8 mouse cellular contexts compared by ENCODE assay signal in genomic region chr14:87141777-87142176, GRCm38 (mm10). TPM values are rescaled to one million over a fixed set of nuclear protein-coding genes. Genes with fewer than 3 reads are reported as not detected.
DNase-seq lines count a peak whose midpoint lies in the region; ATAC-seq lines count a peak whose summit lies in the region.

No protein-coding gene starts in this region.

- WGBS in embryonic facial prominence, embryonic 15.5 days: 60% methylated on average over 11 of the region's 11 CpGs
- 78% methylated on average over 11 of the region's 11 CpGs for WGBS in kidney, embryonic 16.5 days

- H3K4me2 ChIP-seq in embryonic facial prominence, embryonic 15.5 days (replicated peaks): peak overlapping the region; percentile 68
- H3K4me2 ChIP-seq in kidney, embryonic 16.5 days (replicated peaks; ENCODE audit: low read depth, low read length): peak overlapping the region; percentile 76

- H3K4me1 ChIP-seq in embryonic facial prominence, embryonic 15.5 days: peaks cover 5% of the 10 kb centered on the region; the same call in 1 of the 2 replicates
- H3K4me1 ChIP-seq in kidney, embryonic 16.5 days (ENCODE audit: insufficient read depth, low read length): 0 out of 2 replicates have a peak, but pooled peaks cover 3% of the 10 kb centered on the region

- H3K36me3 ChIP-seq in embryonic facial prominence, embryonic 15.5 days: no peaks in the 10 kb centered on the region
- no peaks in the 10 kb centered on the region for H3K36me3 ChIP-seq in kidney, embryonic 16.5 days (ENCODE audit: insufficient read depth, low read length)

- H3K27ac ChIP-seq in embryonic facial prominence, embryonic 15.5 days (replicated peaks): peak overlapping the region; percentile 63; the same call in 1 of the 2 replicates
- no peak overlapping the region for H3K27ac ChIP-seq in kidney, embryonic 16.5 days (ENCODE audit: low read length)

- no peak for ATAC-seq in embryonic facial prominence, embryonic 15.5 days (ENCODE audit: insufficient number of reproducible peaks, low FRiP score, low TSS enrichment, low read depth)
- ATAC-seq in kidney, embryonic 16.5 days (ENCODE audit: low FRiP score, low TSS enrichment): no peak

- H3K9me3 ChIP-seq in embryonic facial prominence, embryonic 15.5 days (replicated peaks): no peaks in the 10 kb centered on the region
- no peaks in the 10 kb centered on the region for H3K9me3 ChIP-seq in kidney, embryonic 16.5 days (ENCODE audit: low read length)

- DNase-seq in cerebellum, postnatal 10 days: peak; percentile 4 to 21
- DNase-seq in cerebellum, adult 9-10 months: no peak
- DNase-seq in lung, postnatal 36 days: peak; percentile 43
- DNase-seq in urinary bladder, postnatal 14 days (ENCODE audit: low spot score): no peak
- DNase-seq in adrenal gland, postnatal 4 days (ENCODE audit: low spot score in 2 of 2): no peak
- no peak for DNase-seq in right cerebral cortex, adult 2 months (ENCODE audit: low spot score in 2 of 2)

- H3K4me3 ChIP-seq in embryonic facial prominence, embryonic 15.5 days (replicated peaks): peak overlapping the region; percentile 79
- H3K4me3 ChIP-seq in kidney, embryonic 16.5 days (ENCODE audit: low read length): peak overlapping the region; percentile 90

- no peaks in the 10 kb centered on the region for H3K27me3 ChIP-seq in embryonic facial prominence, embryonic 15.5 days
- no peaks in the 10 kb centered on the region for H3K27me3 ChIP-seq in kidney, embryonic 16.5 days (ENCODE audit: insufficient read depth, low read length)

- H3K9ac ChIP-seq in embryonic facial prominence, embryonic 15.5 days: no peak overlapping the region
- no peak overlapping the region for H3K9ac ChIP-seq in kidney, embryonic 16.5 days (replicated peaks; ENCODE audit: low read length)

RNA-seq across cellular contexts. Expression of gene Diaph3, which starts 0.7 kb away (rescaled TPM):
- polyA plus RNA-seq in embryonic facial prominence, embryonic 15.5 days (2015; fragmentation: Nextera tagmentation; extraction: Ambion mirVana): 10.0 and 12.8 TPM in 2 replicates
- polyA plus RNA-seq in kidney, embryonic 16.5 days (2015; fragmentation: Nextera tagmentation; extraction: Ambion mirVana): 8.6 and 11.1 TPM in 2 replicates
- total RNA-seq in adrenal gland, postnatal 4 days (2021): 10 to 100 TPM; 15.9 to 22.9 TPM

Comparison
In these comparisons a context has a peak if more than half of its experiments do, and no peak if none do; other contexts are left out.
1. DNase-seq: peak in cerebellum, postnatal 10 days (2 of 2) and lung, postnatal 36 days (single experiment); none in cerebellum, adult 9-10 months (single experiment), urinary bladder, postnatal 14 days (single experiment), adrenal gland, postnatal 4 days (0 of 2) and right cerebral cortex, adult 2 months (0 of 2).